Mouse (Mus musculus) intestine, embryonic 16.5 days (tissue): Measurements from ENCODE around the gene Tbrg4. TPM values are rescaled to one million over a fixed set of nuclear protein-coding genes. Genes with fewer than 3 reads are reported as not detected.
"Not testable (repeated sequence)": the region's sequence is repeated elsewhere in the genome, so short reads cannot be mapped to it uniquely, and the experiment has no call there.

Source experiments
- ATAC-seq: fragments of 200-750 bp; cut with Nextera tagmentation; 2 replicates; pipeline ENCODE4 v1.8.0; 2017; ENCODE audit warnings: moderate TSS enrichment, moderate library complexity
- H3K27ac ChIP-seq: fragments of 300-500 bp; sonication (generic); 2 replicates; pipeline ENCODE4 v1.5.1; 2014; ENCODE audit warnings: mild to moderate bottlenecking, low read length
- H3K27me3 ChIP-seq: fragments of 300-500 bp; sonication (generic); replicated peaks from 2 replicates; pipeline ENCODE4 v1.6.1; 2014; ENCODE audit warnings: low read length, control low read depth, mixed read lengths; ENCODE audit not compliant: control insufficient read depth, insufficient read depth
- H3K36me3 ChIP-seq: fragments of 300-500 bp; sonication (generic); 2 replicates; pipeline ENCODE4 v1.6.1; 2014; ENCODE audit warnings: low read length, control low read depth; ENCODE audit not compliant: control insufficient read depth, insufficient read depth
- H3K4me1 ChIP-seq: fragments of 300-500 bp; sonication (generic); 2 replicates; pipeline ENCODE4 v1.6.1; 2014; ENCODE audit warnings: low read length, control low read depth, mixed read lengths; ENCODE audit not compliant: control insufficient read depth, insufficient read depth
- H3K4me2 ChIP-seq: fragments of 300-500 bp; sonication (generic); 2 replicates; pipeline ENCODE4 v1.6.1; 2014; ENCODE audit warnings: low read depth, low read length, control low read depth
- H3K4me3 ChIP-seq: fragments of 300-500 bp; sonication (generic); 2 replicates; pipeline ENCODE4 v1.5.1; 2014; ENCODE audit warnings: mild to moderate bottlenecking, low read length
- H3K9ac ChIP-seq: fragments of 300-500 bp; sonication (generic); 2 replicates; pipeline ENCODE4 v1.6.1; 2014; ENCODE audit warnings: low read depth, low read length
- H3K9me3 ChIP-seq: fragments of 300-500 bp; sonication (generic); 2 replicates; pipeline ENCODE4 v1.6.1; 2016; ENCODE audit warnings: low read length, control low read depth; ENCODE audit not compliant: control insufficient read depth
- WGBS: fragments of 180-500 bp; shearing (Covaris S2); extraction: QIAGEN DNeasy Blood & Tissue Kit; methylation state at CpG from one replicate; pipeline ENCODE4 v1.1.7; 2014; 5-methylcytosine and 5-hydroxymethylcytosine counted together
- polyA plus RNA-seq: library from polyadenylated mRNA; unstranded; fragments of >200 nt; fragmentation: Nextera tagmentation; extraction: Ambion mirVana; gene quantifications from 2 replicates; pipeline ENCODE4 v1.2.1, GENCODE M21; 2015

The Tbrg4 gene
- polyA plus RNA-seq, 1 experiment from 2014 or later = 64.0 TPM

GRCm38 (mm10) chr11:6654903-6655302, 29.0 kb upstream of the Tbrg4 start:
- Histone ChIP-seq H3K9me3 (no peaks in the 10 kb centered on the region), H3K36me3 (no peaks in the 10 kb centered on the region), H3K27ac (no peak overlapping the region), H3K4me2 (no peak overlapping the region), H3K4me1 (peaks cover 10% of the 10 kb centered on the region; the same call in 1 of the 2 replicates), H3K27me3 (no peaks in the 10 kb centered on the region), H3K4me3 (no peak overlapping the region), H3K9ac (no peak overlapping the region)
- ATAC-seq = peak; percentile 49; the same call in 1 of the 2 replicates
- 0% methylated on average over 2 of the region's 2 CpGs for WGBS

GRCm38 (mm10) chr11:6652978-6653377, 27.1 kb upstream of the Tbrg4 start:
- not testable (repeated sequence) for ATAC-seq, H3K4me1 ChIP-seq
- WGBS = 79% methylated on average over 3 of the region's 3 CpGs

GRCm38 (mm10) chr11:6650519-6650918, 24.7 kb upstream of the Tbrg4 start:
- no peak overlapping the region for H3K27ac ChIP-seq
- no peak overlapping the region for H3K4me3 ChIP-seq
- H3K27me3 ChIP-seq = no peaks in the 10 kb centered on the region
- peaks cover 6% of the 10 kb centered on the region; the same call in 1 of the 2 replicates for H3K4me1 ChIP-seq
- no peak overlapping the region for H3K9ac ChIP-seq
- H3K9me3 ChIP-seq = no peaks in the 10 kb centered on the region
- ATAC-seq = no peak
- H3K36me3 ChIP-seq = no peaks in the 10 kb centered on the region
- H3K4me2 ChIP-seq = no peak overlapping the region
- WGBS = 67% methylated on average over 7 of the region's 7 CpGs

More at GRCm38 (mm10) chr11:6652978-6653377, 27.1 kb upstream of the Tbrg4 start:
- not testable (repeated sequence) for H3K27ac ChIP-seq, H3K9me3 ChIP-seq, H3K27me3 ChIP-seq, H3K4me3 ChIP-seq, H3K9ac ChIP-seq, H3K36me3 ChIP-seq, H3K4me2 ChIP-seq

GRCm38 (mm10) chr11:6647831-6648724, 22.2 kb upstream of the Tbrg4 start:
- H3K4me3 ChIP-seq = no peak overlapping the region
- no peak overlapping the region for H3K4me2 ChIP-seq
- 61% methylated on average over 9 of the region's 9 CpGs for WGBS
- H3K9me3 ChIP-seq = no peaks in the 10 kb centered on the region
- ATAC-seq = no peak
- no peak overlapping the region for H3K27ac ChIP-seq
- no peaks in the 10 kb centered on the region for H3K36me3 ChIP-seq
- peaks cover 6% of the 10 kb centered on the region; the same call in 1 of the 2 replicates for H3K4me1 ChIP-seq
- H3K27me3 ChIP-seq = no peaks in the 10 kb centered on the region
- H3K9ac ChIP-seq = no peak overlapping the region

- Histone ChIP-seq H3K9me3 (no peaks in the 10 kb centered on the region), H3K4me1 (no peaks in the 10 kb centered on the region), H3K27me3 (no peaks in the 10 kb centered on the region), H3K9ac (no peak overlapping the region), H3K27ac (no peak overlapping the region), H3K4me3 (no peak overlapping the region), H3K36me3 (no peaks in the 10 kb centered on the region), H3K4me2 (no peak overlapping the region)
- 62% methylated on average over 6 of the region's 6 CpGs for WGBS
- ATAC-seq = no peak
Measured at GRCm38 (mm10) chr11:6644566-6644965, 18.7 kb upstream of the Tbrg4 start.

- no peak overlapping the region for H3K9ac ChIP-seq
- no peak overlapping the region for H3K27ac ChIP-seq
- no peak overlapping the region for H3K4me2 ChIP-seq
- no peaks in the 10 kb centered on the region for H3K4me1 ChIP-seq
- no peaks in the 10 kb centered on the region for H3K9me3 ChIP-seq
- H3K4me3 ChIP-seq = no peak overlapping the region
- no peak for ATAC-seq
- no peaks in the 10 kb centered on the region for H3K27me3 ChIP-seq
- H3K36me3 ChIP-seq = no peaks in the 10 kb centered on the region
- 75% methylated on average over 6 of the region's 6 CpGs for WGBS
Measured at GRCm38 (mm10) chr11:6639072-6639471, 13.2 kb upstream of the Tbrg4 start.

- H3K27me3 ChIP-seq = no peaks in the 10 kb centered on the region
- H3K4me1 ChIP-seq = no peaks in the 10 kb centered on the region
- H3K9me3 ChIP-seq = no peaks in the 10 kb centered on the region
- H3K27ac ChIP-seq = no peak within 1 kb of the TSS
- no peaks in the 10 kb centered on the region for H3K36me3 ChIP-seq
- no peak within 1 kb of the TSS for H3K9ac ChIP-seq
- H3K4me3 ChIP-seq = no peak within 1 kb of the TSS
- no peak within 1 kb of the TSS for H3K4me2 ChIP-seq
- ATAC-seq = no peak
- WGBS = 87% methylated on average over 4 of the region's 4 CpGs
Measured at GRCm38 (mm10) chr11:6638537-6638936, 12.7 kb upstream of the Tbrg4 start, which contains the start of gene Wap. TSS of gene Wap (minus strand) at chr11:6638637.

- no peaks in the 10 kb centered on the region for H3K9me3 ChIP-seq
- H3K27ac ChIP-seq = no peak overlapping the region
- H3K4me1 ChIP-seq = no peaks in the 10 kb centered on the region
- H3K36me3 ChIP-seq = no peaks in the 10 kb centered on the region
- no peak overlapping the region for H3K4me3 ChIP-seq
- no peak for ATAC-seq
- no peaks in the 10 kb centered on the region for H3K27me3 ChIP-seq
- no peak overlapping the region for H3K4me2 ChIP-seq
- 71% methylated on average over 8 of the region's 8 CpGs for WGBS
- H3K9ac ChIP-seq = no peak overlapping the region
Measured at GRCm38 (mm10) chr11:6636150-6636549, 10.3 kb upstream of the Tbrg4 start.

GRCm38 (mm10) chr11:6629655-6630054, 3.8 kb upstream of the Tbrg4 start:
- Histone ChIP-seq H3K4me2 (no peak overlapping the region), H3K4me1 (peaks cover 4% of the 10 kb centered on the region), H3K9me3 (no peaks in the 10 kb centered on the region), H3K36me3 (no peaks in the 10 kb centered on the region), H3K9ac (no peak overlapping the region), H3K27me3 (no peaks in the 10 kb centered on the region), H3K27ac (no peak overlapping the region), H3K4me3 (no peak overlapping the region)
- ATAC-seq = no peak
